Mouse (Mus musculus): ENCODE results near the gene Dscaml1. TPM values are rescaled to one million over a fixed set of nuclear protein-coding genes. Genes with fewer than 3 reads are reported as not detected.

Gene Dscaml1
- 10 to 100 TPM; 35.7 to 38.0 TPM for total RNA-seq (2021)

DNA sequence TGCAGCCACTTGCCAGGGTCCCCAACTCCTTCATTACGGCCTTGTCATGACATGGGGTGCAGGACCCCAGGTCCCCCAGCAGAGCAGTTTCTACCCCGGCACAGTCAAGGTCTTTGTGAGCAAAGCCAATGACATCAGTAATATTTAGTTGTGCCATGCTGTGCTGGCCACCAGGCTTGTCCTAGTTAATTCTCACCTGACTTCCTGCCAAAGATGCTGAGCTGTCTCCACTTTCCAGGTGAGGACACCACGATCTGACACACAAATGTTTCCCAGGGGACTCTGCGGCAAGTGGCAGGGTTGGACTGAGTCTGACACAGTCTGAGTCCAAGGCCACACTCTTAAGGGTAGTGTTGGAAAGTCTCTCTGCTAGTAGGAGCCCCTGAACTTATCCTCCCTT is at the start of gene Dscaml1:
Gene Dscaml1, plus strand, starts transcription at position 173 of the 400 bp plus-strand sequence.
- DNase-seq (ENCODE audit: extremely low spot score in 1 of 2, low spot score in 2 of 2), result no peak
- intact Hi-C loops (cut with DNase I), result no loop called here

DNA sequence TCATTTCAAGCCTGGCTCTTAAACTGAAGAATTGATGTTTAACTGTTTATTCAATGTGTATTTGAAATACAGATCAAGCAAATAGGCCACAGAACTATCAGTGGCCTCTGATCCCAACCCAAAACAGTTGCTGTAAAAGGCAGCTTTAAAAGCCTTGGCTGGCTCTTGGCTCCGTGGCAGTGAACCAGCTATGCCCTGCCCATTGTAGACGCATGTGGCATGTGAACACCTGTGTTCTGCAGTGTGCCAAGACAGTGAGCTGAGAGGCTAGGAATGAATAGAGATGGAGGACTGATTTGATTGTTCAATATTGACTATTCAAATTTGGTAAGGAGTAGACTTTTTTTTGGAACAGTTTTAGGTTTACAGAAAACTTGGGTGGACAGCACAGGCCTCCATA is 49.5 kb upstream of the Dscaml1 start:
- DNase-seq (ENCODE audit: extremely low spot score in 1 of 2, low spot score in 2 of 2), result no peak
- intact Hi-C loops (cut with DNase I), result no loop called here

DNA sequence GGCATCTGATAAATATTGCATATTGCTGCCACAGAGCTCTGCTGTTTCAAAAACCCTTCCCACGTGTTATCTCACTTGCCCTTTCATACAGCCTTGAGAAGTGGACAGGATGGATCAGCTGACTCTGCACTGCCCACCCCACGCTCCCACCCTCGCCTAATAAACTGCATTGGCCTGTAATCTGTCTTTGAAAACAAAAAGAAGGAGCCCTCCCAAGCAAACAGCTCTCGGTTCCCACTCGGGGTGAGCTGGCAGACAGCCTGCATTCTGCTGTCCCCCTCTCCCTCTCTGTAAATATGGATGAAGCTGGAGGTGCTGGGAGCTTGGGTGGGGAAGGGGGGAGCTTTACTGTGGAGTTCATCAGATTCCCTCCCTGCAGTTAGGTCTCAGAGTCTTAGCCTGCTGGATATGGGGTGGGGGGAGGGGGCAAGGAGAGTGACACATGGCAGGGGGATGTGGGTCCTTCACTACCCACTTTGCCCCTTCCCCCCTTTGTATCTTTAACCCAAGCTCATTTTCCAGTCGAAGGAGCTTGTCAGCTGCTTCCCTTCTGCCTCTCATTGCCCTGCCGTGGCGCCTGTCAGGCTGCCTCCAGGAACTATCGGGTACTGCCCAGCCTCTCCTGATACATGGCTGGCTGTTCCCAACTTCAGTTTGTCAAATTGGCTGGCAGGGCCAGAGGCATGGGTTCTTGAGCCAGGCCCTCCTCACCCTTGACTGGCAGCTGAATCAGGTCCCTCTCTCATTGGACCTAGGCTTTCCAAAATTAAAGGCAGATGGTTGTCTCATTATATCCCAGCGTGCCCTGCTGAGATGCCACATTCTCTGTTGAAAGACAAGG is 45.8 kb upstream of the Dscaml1 start:
- no peak for DNase-seq (ENCODE audit: extremely low spot score in 1 of 2, low spot score in 2 of 2)

DNA sequence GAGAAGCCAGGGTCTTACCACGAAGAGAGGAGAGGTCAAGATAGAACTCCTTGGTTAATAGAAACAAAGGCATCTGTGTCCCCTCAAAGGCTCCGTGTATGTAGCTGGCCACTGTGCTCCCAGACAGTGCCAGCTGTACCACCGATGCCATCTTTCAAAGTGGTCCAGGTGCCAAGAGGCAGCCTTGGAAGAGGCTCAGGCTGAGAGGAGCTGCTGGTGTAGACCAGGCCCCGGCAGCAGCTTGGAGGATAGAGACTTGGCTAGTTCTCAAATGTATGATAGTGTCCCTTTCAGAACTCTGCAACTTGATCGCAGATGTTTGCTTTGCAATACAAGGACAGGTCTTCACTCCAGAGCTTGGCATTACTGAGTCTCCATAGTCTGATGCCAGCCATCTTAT is 44.1 kb upstream of the Dscaml1 start:
- peak in 1 of 2 experiments; percentile 53 for DNase-seq (ENCODE audit: extremely low spot score in 1 of 2, low spot score in 2 of 2)

More for the DNA sequence above, 45.8 kb upstream of the Dscaml1 start:
- intact Hi-C loops (cut with DNase I), result no loop called here

GRCm38 (mm10) chr9:45382834-45383233 is 43.6 kb upstream of the Dscaml1 start:
- no peak for DNase-seq (ENCODE audit: extremely low spot score in 1 of 2, low spot score in 2 of 2)
- intact Hi-C loops (cut with DNase I), result no loop called here

More for the DNA sequence above, 44.1 kb upstream of the Dscaml1 start:
- intact Hi-C loops (cut with DNase I), result no loop called here

GRCm38 (mm10) chr9:45383883-45384282 is 42.5 kb upstream of the Dscaml1 start:
- DNase-seq (ENCODE audit: extremely low spot score in 1 of 2, low spot score in 2 of 2), result no peak
- intact Hi-C loops (cut with DNase I), result no loop called here

GRCm38 (mm10) chr9:45386698-45387097 is 39.7 kb upstream of the Dscaml1 start:
- no peak for DNase-seq (ENCODE audit: extremely low spot score in 1 of 2, low spot score in 2 of 2)
- intact Hi-C loops (cut with DNase I), result loop anchor here (5.0 kb wide), 2 partner anchors 39 to 164 kb away; no protein-coding TSS in a partner anchor

DNA sequence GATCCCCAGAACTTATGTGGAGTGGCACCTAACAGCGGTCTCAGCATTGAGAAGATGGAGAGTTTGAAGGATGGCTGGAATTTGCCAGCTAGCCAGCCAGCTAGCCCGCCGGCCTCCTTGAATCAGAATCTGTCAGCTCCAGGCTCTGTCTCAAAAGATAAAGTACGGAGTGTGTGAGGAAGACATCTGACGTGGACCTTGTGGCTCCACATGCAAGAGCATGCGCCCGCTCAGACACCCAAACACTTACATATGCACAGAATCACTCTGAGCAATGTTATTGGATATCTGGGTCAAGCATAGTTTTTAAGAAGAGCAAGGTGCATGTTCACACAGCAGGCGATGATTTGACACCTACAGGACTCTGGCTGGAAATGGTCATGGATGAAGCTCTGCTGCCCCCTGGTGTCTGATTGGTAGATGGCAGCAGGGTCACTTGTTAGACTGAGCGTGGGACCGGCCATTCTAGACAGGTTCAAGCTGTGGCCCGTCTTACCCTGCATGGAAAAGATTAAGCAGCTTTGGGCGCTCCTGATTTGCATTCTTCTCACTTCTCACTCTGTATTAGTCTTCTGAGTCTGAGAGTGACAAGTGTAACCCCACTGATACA is 37.9 kb upstream of the Dscaml1 start:
- intact Hi-C loops (cut with DNase I), result loop anchor here (1.0 to 5.0 kb wide), 3 partner anchors 41 to 166 kb away; no protein-coding TSS in a partner anchor
- peak; percentile 78 to 81 for DNase-seq (ENCODE audit: extremely low spot score in 1 of 2, low spot score in 2 of 2)

DNA sequence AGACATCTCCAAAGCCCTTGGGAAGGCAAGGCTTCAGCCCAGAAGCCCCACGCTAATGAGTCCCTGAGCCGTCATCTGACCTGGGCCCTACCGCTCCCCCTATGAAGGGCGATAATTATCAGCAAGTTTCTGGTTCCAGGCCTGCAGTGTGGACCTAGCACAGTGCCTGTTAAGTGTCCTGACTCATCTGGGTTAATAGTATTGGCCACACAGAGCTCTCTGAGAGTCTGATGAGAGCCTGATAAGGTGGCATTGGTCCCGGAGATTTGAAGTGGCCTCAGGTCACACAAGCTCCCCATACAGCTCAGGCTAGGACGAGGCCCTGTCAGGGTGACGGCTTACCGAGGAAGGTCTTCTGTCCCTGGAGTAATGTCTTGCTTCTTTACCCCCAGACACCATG is 36.8 kb upstream of the Dscaml1 start:
- intact Hi-C loops (cut with DNase I), result loop anchor here (5.0 kb wide), 2 partner anchors 42 to 167 kb away; no protein-coding TSS in a partner anchor
- DNase-seq (ENCODE audit: extremely low spot score in 1 of 2, low spot score in 2 of 2), result no peak

DNA sequence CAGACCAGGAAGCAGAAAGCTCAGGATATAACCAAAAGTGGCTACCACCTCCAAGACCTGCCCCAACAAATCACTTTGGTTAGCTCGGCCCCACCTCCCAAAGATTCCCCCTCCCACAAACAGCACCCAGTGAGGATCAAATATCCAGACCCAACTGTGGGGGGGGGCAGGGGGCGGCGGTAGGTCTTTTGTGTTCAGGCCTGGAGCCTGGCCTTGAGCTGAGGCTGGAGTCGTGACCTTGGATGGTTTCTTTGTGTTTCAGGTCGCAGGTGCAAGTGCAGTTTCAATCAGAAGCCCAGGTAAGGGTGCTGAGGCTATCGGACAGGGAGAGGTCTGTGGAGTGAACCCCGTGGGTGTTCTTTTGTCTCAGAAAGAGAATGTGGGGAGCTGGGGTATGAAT is 35.1 kb upstream of the Dscaml1 start:
- DNase-seq (ENCODE audit: extremely low spot score in 1 of 2, low spot score in 2 of 2), result no peak
- intact Hi-C loops (cut with DNase I), result no loop called here

DNA sequence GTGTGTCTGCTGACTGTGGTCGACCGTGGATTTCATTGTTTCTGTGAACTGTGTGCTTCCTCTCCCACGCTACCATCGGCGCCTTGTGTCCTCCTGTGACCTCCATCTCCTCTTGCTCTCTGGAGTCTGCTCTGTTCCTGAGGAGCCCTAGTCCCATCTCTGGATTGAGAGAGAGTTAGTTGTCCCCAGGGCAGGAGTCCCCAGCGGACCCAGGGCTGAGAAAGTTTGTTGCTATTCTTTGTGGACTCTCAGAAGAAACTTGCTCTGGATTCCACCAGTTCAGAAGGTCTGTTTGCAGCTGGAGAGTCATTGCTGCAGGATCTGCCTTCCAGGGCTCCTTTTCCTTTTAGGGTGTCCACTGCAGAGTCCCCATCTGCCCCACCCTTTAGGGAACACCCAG is 31.2 kb upstream of the Dscaml1 start:
- intact Hi-C loops (cut with DNase I), result no loop called here
- DNase-seq (ENCODE audit: extremely low spot score in 1 of 2, low spot score in 2 of 2), result no peak

DNA sequence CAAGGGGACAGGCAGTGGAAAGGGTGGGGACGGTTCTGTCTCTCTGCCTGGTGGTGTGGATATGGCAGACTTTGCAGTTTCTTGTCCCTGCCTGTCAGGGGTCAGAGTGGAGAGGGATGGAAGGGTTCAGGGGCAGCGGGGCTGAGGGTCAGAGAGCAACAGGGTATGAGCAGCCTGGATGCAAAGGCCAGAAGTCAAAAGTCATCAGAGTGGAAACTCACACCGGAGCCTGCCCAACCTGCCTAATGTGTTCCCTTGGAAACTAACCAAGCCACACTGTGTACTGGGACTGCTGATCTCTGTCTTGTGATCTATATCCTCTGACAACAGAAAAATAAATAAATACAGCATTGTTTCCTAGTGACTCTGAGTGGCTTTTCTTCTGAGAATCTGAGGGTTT is 30.6 kb upstream of the Dscaml1 start:
- DNase-seq (ENCODE audit: extremely low spot score in 1 of 2, low spot score in 2 of 2), result no peak
- intact Hi-C loops (cut with DNase I), result no loop called here

DNA sequence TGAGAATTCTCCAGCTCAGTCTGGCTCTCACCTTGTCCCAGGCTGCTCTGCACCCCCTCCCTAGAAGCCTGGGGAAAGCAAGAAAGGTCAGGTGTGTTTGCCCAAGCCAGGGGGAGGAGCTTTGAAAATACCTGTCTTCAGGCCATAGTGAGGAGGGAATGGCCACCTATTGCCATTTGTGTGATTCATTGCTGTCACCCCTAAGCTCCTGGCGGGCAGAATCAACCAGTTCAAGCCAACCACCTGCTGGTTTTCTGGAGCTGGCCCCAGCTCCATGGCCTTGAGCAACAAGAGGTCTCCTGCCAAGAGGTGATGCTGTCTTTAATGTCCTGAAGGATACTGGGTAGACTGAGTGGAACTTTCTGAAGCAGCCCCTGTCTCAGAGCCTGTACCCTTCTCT is 28.1 kb upstream of the Dscaml1 start:
- DNase-seq (ENCODE audit: extremely low spot score in 1 of 2, low spot score in 2 of 2), result no peak
- intact Hi-C loops (cut with DNase I), result no loop called here

GRCm38 (mm10) chr9:45399434-45399833 is 27.0 kb upstream of the Dscaml1 start, which contains the start of gene Fxyd2:
Gene Fxyd2, plus strand, starts transcription at chr9:45399669.
- intact Hi-C loops (cut with DNase I), result no loop called here
- DNase-seq (ENCODE audit: extremely low spot score in 1 of 2, low spot score in 2 of 2), result no peak

DNA sequence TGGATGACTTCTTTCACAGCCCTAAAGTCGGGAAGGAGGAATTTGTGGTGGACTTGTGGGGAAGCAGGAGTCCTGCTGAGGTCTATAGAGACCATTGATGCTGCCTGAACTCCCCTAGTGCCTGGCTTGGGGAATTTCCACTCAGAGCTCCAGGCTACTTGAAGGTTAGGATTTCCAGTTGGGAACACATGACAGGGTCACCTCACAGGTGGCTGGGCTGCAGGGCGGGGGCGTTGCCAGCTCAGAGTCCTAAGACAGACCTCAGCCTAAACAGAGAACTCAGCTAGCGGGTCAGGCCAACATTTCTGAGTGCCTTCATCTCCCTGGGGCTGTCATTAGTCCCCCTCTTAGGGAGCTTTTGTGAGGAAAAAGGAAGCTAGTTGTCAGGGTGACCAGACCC is 24.6 kb upstream of the Dscaml1 start:
- intact Hi-C loops (cut with DNase I), result no loop called here
- no peak for DNase-seq (ENCODE audit: extremely low spot score in 1 of 2, low spot score in 2 of 2)

GRCm38 (mm10) chr9:45402957-45403356 is 23.5 kb upstream of the Dscaml1 start:
- intact Hi-C loops (cut with DNase I), result no loop called here
- no peak for DNase-seq (ENCODE audit: extremely low spot score in 1 of 2, low spot score in 2 of 2)

GRCm38 (mm10) chr9:45405694-45406093 is 20.7 kb upstream of the Dscaml1 start:
- no peak for DNase-seq (ENCODE audit: extremely low spot score in 1 of 2, low spot score in 2 of 2)
- intact Hi-C loops (cut with DNase I), result loop anchor here (5.0 kb wide), 1 partner anchor 183 kb away; no protein-coding TSS in a partner anchor

DNA sequence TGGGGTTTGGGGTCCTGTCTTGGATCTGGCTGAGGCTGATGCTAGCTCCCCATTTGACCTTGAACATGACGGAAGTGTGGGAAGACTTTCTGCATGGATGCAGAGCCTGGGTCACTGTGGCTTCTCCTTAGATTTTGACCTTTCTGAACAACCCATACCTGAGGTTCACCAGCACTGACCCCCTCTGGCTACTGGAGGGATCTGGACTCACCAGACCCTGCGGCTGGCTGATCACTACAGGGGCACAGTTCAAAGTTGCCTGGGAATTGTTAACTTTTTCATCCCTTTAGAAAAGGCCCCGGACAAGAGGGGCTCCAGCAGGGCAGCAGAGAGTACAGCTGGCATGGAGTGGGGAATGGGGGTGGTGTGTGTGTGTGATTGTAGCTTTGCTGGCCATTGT is 19.6 kb upstream of the Dscaml1 start:
- intact Hi-C loops (cut with DNase I), result loop anchor here (5.0 kb wide), 1 partner anchor 185 kb away; no protein-coding TSS in a partner anchor
- DNase-seq (ENCODE audit: extremely low spot score in 1 of 2, low spot score in 2 of 2), result no peak

DNA sequence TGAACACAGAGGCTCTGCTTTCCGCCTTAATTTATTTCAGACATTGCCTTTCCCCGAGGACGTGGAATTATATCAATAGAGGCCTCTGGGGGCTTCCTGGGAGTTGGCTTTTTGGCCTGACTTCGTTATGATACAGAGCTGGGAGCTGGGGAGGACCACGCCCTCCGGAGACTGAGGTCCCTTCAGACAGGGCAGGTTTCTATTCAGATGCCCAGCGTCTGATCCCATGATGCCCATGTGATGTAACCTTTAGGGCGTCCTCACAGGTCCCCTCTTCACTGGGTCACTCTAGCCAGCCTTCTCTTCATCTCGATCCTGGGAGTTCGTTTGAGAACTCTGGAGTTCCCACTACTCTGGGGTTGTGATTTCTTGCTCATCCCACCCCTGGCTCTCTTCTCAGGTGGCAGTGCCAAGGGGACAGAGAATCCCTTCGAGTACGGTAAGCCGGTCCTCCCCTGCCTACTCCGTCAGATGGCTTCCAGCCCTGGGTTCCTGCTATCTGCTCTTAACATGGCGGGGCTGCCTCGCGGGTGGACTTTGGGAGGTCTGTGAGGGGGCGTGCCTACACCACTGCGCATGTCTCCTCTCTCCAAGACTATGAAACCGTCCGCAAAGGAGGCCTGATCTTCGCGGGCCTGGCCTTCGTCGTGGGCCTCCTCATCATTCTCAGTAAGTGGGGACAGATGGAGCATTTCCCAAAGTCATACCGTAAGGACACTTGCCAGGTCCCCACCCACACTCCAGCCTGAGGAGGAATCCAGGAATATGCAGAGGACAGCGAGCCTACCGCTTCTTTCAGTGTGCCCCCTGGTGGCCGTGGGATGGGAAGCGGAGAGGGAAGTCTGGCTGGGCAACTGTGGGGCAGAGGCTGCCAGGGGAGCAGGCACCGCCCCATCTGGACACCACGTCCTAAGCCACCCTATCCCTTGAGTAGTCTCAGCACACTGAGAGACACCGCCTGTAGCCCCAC is 18.4 kb upstream of the Dscaml1 start:
- peak; percentile 75 to 89 for DNase-seq (ENCODE audit: extremely low spot score in 1 of 2, low spot score in 2 of 2)
- intact Hi-C loops (cut with DNase I), result loop anchor here (2.0 to 5.0 kb wide), 2 partner anchors 107 to 186 kb away; no protein-coding TSS in a partner anchor
